Mouse (Mus musculus) erythroblast, embryonic 14.5 days (primary cell): ENCODE measurements at regions not wholly inside any gene's neighbourhood (a gene's known extent, or its start where the extent isn't known, plus 50 kb on each side); places are given as distances from the start of the nearest gene placed in this dataset.

Experiments
- H3K27me3 ChIP-seq: 2 replicates; pipeline ENCODE4 v1.6.1; 2012; ENCODE audit warnings: inconsistent platforms; ENCODE audit not compliant: control insufficient read depth
- H3K36me3 ChIP-seq: 2 replicates; pipeline ENCODE4 v1.6.1; 2012; ENCODE audit warnings: mild to moderate bottlenecking, inconsistent platforms; ENCODE audit not compliant: control insufficient read depth
- H3K4me1 ChIP-seq: 2 replicates; pipeline ENCODE4 v1.6.1; 2012; ENCODE audit warnings: inconsistent platforms; ENCODE audit not compliant: control insufficient read depth
- H3K4me3 ChIP-seq: replicated peaks from 2 replicates; pipeline ENCODE3; 2012; ENCODE audit warnings: moderate library complexity, mild to moderate bottlenecking, inconsistent platforms
- H3K9me3 ChIP-seq: 2 replicates; pipeline ENCODE4 v1.6.1; 2012; ENCODE audit warnings: low read length, inconsistent platforms, mixed read lengths; ENCODE audit not compliant: control insufficient read depth
- GATA1 ChIP-seq: IDR thresholded peaks from 2 replicates; pipeline ENCODE4 v1.6.1; 2012; ENCODE audit warnings: low read length, inconsistent platforms, mixed read lengths
- TAL1 ChIP-seq: IDR thresholded peaks from 3 replicates; pipeline ENCODE4 v1.6.1; 2012; ENCODE audit warnings: low read length, inconsistent platforms, mixed read lengths

- Histone ChIP-seq H3K9me3 (no peaks in the 10 kb centered on the region), H3K36me3 (no peaks in the 10 kb centered on the region), H3K27me3 (no peaks in the 10 kb centered on the region), H3K4me3 (no peak overlapping the region), H3K4me1 (no peaks in the 10 kb centered on the region)
- no peak for TF ChIP-seq TAL1
- TF ChIP-seq GATA1 = no peak
Measured at GRCm38 (mm10) chr17:61337094-61337493, 1544.0 kb downstream of the Efna5 start.

DNA sequence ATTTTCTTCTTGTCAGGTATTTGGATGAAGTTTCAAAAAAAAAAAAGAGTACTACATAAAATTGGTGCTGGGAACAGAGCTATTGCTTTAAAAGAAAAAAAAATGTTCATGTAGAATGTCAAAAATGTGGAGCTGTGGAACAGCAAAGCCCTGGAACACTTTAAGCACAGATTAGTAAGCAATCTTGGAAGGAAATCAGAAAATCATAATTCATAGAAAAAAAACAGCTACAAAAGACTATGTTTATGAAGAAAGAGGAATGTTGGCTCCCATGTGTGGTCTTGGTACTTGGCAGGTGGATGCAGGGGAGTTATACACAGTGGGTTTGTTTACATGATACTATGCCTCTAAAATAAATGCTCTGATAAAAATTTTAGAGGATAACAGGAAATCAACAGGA lies 1555.7 kb downstream of the Efna5 start:
- H3K27me3 ChIP-seq = no peaks in the 10 kb centered on the region
- H3K36me3 ChIP-seq = no peaks in the 10 kb centered on the region
- no peaks in the 10 kb centered on the region for H3K4me1 ChIP-seq
- TF ChIP-seq TAL1 (no peak), GATA1 (no peak)
- H3K4me3 ChIP-seq = no peak overlapping the region
- peaks cover 8% of the 10 kb centered on the region; the same call in 1 of the 2 replicates for H3K9me3 ChIP-seq

DNA sequence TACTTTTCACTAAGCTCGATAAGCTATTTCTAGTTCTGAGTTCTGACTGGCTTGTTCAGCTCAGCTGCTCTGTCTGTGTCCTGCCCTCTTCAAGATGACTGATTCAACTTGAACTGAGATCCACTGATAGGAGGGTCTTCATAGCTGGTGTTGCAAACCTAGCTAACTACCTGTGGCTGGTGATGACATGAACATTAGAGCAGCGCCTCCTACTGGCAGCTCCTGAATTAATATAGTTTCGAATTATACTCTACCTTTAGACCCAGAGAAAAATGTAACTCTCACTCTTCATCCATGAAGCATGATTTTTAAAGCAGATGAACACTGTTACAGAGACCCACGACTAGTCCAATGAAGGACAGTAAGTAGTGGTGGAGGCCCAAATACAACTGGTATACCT lies 1560.3 kb downstream of the Efna5 start:
- no peak for TF ChIP-seq TAL1
- TF ChIP-seq GATA1 = no peak
- H3K4me3 ChIP-seq = no peak overlapping the region
- H3K36me3 ChIP-seq = no peaks in the 10 kb centered on the region
- peaks cover 8% of the 10 kb centered on the region; the same call in 1 of the 2 replicates for H3K9me3 ChIP-seq
- H3K27me3 ChIP-seq = no peaks in the 10 kb centered on the region
- no peaks in the 10 kb centered on the region for H3K4me1 ChIP-seq

DNA sequence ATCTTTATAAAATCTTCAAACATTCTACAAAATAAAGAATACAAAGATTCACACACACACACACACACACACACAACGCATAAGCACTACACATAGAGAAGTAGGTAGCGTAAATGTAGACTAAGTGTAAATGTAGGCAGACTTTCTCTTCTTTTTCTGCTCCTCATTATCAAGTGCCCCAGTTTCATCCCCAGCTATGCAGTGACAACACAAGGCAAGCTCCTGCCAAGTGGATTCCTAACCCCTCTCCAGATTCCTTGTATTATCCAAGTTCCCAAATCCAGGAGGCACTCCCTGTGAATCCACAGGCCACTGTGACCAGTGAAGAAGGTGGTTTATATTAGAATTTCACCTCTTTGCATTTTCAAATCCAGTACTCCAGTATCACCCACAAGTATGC lies 1567.7 kb downstream of the Efna5 start:
- Histone ChIP-seq H3K4me1 (no peaks in the 10 kb centered on the region), H3K27me3 (no peaks in the 10 kb centered on the region), H3K36me3 (no peaks in the 10 kb centered on the region), H3K9me3 (no peaks in the 10 kb centered on the region), H3K4me3 (no peak overlapping the region)
- no peak for TF ChIP-seq GATA1
- TF ChIP-seq TAL1 = no peak

GRCm38 (mm10) chr17:61311189-61311588 lies 1569.9 kb downstream of the Efna5 start:
- TF ChIP-seq TAL1 (no peak), GATA1 (no peak)
- Histone ChIP-seq H3K9me3 (no peaks in the 10 kb centered on the region), H3K4me1 (no peaks in the 10 kb centered on the region), H3K27me3 (no peaks in the 10 kb centered on the region), H3K36me3 (no peaks in the 10 kb centered on the region), H3K4me3 (no peak overlapping the region)

DNA sequence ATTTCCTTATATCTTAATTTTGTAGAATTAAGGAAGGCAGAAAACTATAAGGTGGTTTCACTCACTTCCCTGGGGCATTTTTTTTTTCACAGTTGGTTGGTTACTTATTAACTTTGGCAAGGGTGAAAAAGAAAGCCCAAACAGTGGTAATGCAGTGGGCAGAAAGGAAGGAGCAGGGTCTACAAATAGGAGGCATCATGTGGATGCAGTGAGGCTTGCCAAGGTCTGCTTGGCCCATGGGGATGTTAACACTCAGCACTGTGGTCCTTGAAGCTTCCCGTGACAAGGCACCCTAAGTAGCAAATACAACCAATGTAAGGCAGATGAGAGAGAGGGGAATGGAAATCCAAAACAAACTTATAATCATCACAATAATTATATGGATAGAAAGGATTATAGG lies 1577.5 kb downstream of the Efna5 start:
- Histone ChIP-seq H3K36me3 (no peaks in the 10 kb centered on the region), H3K27me3 (no peaks in the 10 kb centered on the region)

DNA sequence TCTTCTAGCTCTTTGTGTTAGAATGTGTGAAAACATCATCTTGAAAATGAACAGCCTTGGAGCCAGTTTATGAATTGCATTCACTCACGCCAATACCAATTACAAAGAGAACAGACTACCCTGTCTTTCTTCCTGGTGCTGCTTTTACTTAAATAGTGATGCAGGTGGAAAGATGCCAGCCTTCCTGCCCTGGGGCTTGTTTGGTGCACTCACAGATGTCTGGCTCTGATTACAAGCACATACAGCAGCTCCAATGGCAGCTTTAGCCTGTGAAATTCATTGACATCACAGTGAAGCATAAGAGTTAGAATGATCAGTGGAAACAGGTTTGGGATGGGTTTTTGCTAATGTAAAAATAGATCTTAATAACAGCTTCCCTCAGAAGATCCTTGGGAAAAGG lies 1579.1 kb downstream of the Efna5 start:
- H3K4me3 ChIP-seq = no peak overlapping the region
- no peaks in the 10 kb centered on the region for H3K27me3 ChIP-seq
- TF ChIP-seq TAL1 (no peak), GATA1 (no peak)
- H3K9me3 ChIP-seq = no peaks in the 10 kb centered on the region
- no peaks in the 10 kb centered on the region for H3K36me3 ChIP-seq
- H3K4me1 ChIP-seq = no peaks in the 10 kb centered on the region

More for the DNA sequence above, 1577.5 kb downstream of the Efna5 start:
- TF ChIP-seq GATA1 = no peak
- no peak for TF ChIP-seq TAL1
- no peak overlapping the region for H3K4me3 ChIP-seq
- H3K4me1 ChIP-seq = no peaks in the 10 kb centered on the region
- no peaks in the 10 kb centered on the region for H3K9me3 ChIP-seq

DNA sequence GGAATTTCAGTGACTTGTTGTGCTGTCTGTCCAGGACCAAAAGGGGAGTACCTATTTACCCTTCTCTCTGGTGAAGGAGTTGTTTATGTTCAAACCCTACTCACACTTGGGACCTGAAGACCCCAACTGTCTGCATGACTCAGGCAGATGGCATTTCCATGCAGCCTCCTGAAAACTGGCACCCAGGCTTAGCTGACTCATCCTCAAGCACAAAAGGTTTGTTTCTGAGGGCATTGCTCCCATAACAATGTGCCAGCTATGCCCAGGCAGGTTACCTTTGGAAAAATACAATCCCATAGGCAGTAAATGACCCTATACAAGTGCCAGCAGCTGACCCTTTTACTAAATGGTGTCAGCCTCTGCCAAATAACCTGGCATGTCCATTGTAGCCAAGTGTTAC lies 1579.9 kb downstream of the Efna5 start:
- Histone ChIP-seq H3K4me1 (no peaks in the 10 kb centered on the region), H3K4me3 (no peak overlapping the region), H3K27me3 (no peaks in the 10 kb centered on the region), H3K36me3 (no peaks in the 10 kb centered on the region), H3K9me3 (no peaks in the 10 kb centered on the region)
- no peak for TF ChIP-seq GATA1
- no peak for TF ChIP-seq TAL1

GRCm38 (mm10) chr17:61291129-61291528 lies 1590.0 kb downstream of the Efna5 start:
- H3K4me1 ChIP-seq = no peaks in the 10 kb centered on the region
- TF ChIP-seq TAL1 (no peak), GATA1 (no peak)
- H3K4me3 ChIP-seq = no peak overlapping the region
- no peaks in the 10 kb centered on the region for H3K36me3 ChIP-seq
- no peaks in the 10 kb centered on the region for H3K27me3 ChIP-seq
- H3K9me3 ChIP-seq = no peaks in the 10 kb centered on the region

GRCm38 (mm10) chr17:61288590-61288989 lies 1592.5 kb downstream of the Efna5 start:
- Histone ChIP-seq H3K27me3 (no peaks in the 10 kb centered on the region), H3K36me3 (no peaks in the 10 kb centered on the region), H3K4me3 (no peak overlapping the region), H3K4me1 (no peaks in the 10 kb centered on the region), H3K9me3 (no peaks in the 10 kb centered on the region)
- no peak for TF ChIP-seq GATA1
- TF ChIP-seq TAL1 = no peak
